Mouse (Mus musculus): ENCODE measurements around the gene Ccm2l.

DNA sequence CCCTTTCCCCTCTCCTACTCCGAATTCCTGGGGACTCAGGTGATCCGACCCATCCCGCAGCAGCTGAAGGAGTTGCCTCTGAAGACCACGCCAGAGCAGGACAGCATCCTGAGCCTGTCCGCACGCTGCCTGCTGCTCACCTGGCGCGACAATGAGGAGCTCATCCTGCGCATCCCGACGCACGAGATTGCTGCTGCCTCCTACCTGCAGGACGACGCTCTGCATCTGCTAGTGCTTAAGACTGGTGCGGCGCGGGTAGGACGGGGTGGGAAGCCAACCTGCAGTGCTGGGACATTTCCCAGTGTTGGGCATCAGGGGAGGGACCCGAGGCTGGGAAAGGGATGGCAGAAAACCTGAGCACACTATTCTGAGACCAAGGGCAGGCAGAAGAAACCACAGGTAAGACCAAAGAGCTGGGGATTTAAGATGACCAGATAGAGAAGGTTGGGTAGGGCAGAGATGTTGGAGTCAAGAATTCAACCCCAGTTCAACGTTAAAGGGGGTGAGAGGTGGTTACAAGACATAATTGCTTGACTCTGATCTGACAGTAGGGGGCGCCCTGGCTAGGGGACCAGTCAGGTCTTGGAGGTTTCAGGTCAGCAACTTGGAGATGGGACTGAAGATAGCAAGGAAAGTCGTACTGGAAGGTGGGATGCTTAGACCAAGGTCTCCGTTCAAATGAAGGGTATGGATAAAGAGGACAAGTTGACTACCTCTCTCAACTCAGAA, 5.2 kb downstream of the Ccm2l start:
- TF ChIP-seq ZNF384 (IDR thresholded peaks at IDR 0.05; ENCODE audit: low read depth, low read length) (no peak), POLR2A (IDR thresholded peaks at IDR 0.05; ENCODE audit: control insufficient read depth in 1 of 2, insufficient read depth in 1 of 2, low read depth in 1 of 2, low read length in 2 of 2, poor library complexity in 1 of 2) (no peak), ELF1 (IDR thresholded peaks at IDR 0.05; ENCODE audit: low read depth, low read length) (no peak), USF1 (IDR thresholded peaks at IDR 0.05; ENCODE audit: low read depth, low read length) (no peak), CTCF (IDR thresholded peaks at IDR 0.05 in 2 of 3, conservative IDR thresholded peaks at IDR 0.05 in 1 of 3; ENCODE audit: control insufficient read depth in 1 of 3, insufficient read depth in 1 of 3, low read depth in 2 of 3, low read length in 3 of 3, poor library complexity in 1 of 3, severe bottlenecking in 1 of 3) (peak; percentile 59 to 72 (median 65)), EP300 (IDR thresholded peaks at IDR 0.05; ENCODE audit: low read depth in 1 of 2, low read length in 2 of 2) (no peak), SMC3 (IDR thresholded peaks at IDR 0.05; ENCODE audit: low read depth, low read length) (peak; percentile 44)
